Mouse (Mus musculus) forebrain, embryonic 10.5 days (tissue): ENCODE measurements around the gene Fibp. TPM values are rescaled to one million over a fixed set of nuclear protein-coding genes. Genes with fewer than 3 reads are reported as not detected.
A peak's percentile ranks its signal among the peaks of the same experiment; 100 is the strongest.

Experiments
- DNase-seq: peaks from one replicate; pipeline ENCODE4 v3.0.0-alpha.2; 2017; ENCODE audit warnings: low spot score; ENCODE audit errors: extremely low spot score
- H3K27ac ChIP-seq: fragments of 300-500 bp; sonication (generic); 2 replicates; pipeline ENCODE4 v1.5.1; 2016; ENCODE audit warnings: mild to moderate bottlenecking
- H3K27me3 ChIP-seq: fragments of 300-500 bp; sonication (generic); 2 replicates; pipeline ENCODE4 v1.6.1; 2016; ENCODE audit warnings: mild to moderate bottlenecking; ENCODE audit not compliant: poor library complexity, severe bottlenecking
- H3K36me3 ChIP-seq: fragments of 300-500 bp; sonication (generic); replicated peaks from 2 replicates; pipeline ENCODE4 v1.6.1; 2016; ENCODE audit warnings: mild to moderate bottlenecking, moderate library complexity
- H3K4me1 ChIP-seq: fragments of 300-500 bp; sonication (generic); 2 replicates; pipeline ENCODE4 v1.6.1; 2016
- H3K4me3 ChIP-seq: fragments of 300-500 bp; sonication (generic); 2 replicates; pipeline ENCODE4 v1.5.1; 2016; ENCODE audit warnings: mild to moderate bottlenecking, moderate library complexity
- H3K9me3 ChIP-seq: fragments of 300-500 bp; sonication (generic); 2 replicates; pipeline ENCODE4 v1.6.1; 2016; ENCODE audit warnings: mild to moderate bottlenecking, moderate library complexity
- WGBS: fragments of 180-500 bp; shearing (Covaris S2); methylation state at CpG from one replicate; pipeline ENCODE4 v1.1.7; 2016; 5-methylcytosine and 5-hydroxymethylcytosine counted together
- polyA plus RNA-seq: library from polyadenylated mRNA; unstranded; fragments of >200 nt; fragmentation: Nextera tagmentation; extraction: Ambion mirVana; gene quantifications from 2 replicates; pipeline ENCODE4 v1.2.1, GENCODE M21; 2016

Fibp gene
- polyA plus RNA-seq, 1 experiment from 2014 or later, result 93.1 TPM

DNA sequence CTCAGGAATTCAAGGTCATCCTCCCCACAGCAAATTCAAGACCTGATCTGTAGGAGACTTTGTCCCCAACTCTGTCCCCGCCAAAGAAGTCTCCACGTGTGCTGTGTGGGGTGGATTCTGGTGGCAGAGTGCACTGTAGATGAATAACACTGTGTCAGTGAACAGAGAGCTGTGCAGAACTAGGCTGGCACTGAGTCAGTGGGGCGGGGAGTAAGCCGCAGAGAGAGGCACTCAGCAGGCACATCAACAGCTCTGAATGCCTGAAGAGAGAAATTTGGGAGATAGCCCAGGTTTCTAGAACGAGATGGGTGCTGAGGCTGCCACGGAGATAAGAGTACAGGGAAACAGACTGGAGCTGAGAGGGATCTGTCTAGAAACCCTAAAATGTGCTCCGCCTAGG, 1.4 kb upstream of the Fibp start:
- 68% methylated on average over 7 of the region's 7 CpGs for WGBS
- peaks cover 32% of the 10 kb centered on the region for H3K36me3 ChIP-seq
- H3K4me3 ChIP-seq, result no peak overlapping the region
- DNase-seq, result no peak
- peaks cover 19% of the 10 kb centered on the region for H3K27me3 ChIP-seq
- no peak overlapping the region for H3K27ac ChIP-seq
- H3K4me1 ChIP-seq, result peaks cover 61% of the 10 kb centered on the region
- no peaks in the 10 kb centered on the region for H3K9me3 ChIP-seq

DNA sequence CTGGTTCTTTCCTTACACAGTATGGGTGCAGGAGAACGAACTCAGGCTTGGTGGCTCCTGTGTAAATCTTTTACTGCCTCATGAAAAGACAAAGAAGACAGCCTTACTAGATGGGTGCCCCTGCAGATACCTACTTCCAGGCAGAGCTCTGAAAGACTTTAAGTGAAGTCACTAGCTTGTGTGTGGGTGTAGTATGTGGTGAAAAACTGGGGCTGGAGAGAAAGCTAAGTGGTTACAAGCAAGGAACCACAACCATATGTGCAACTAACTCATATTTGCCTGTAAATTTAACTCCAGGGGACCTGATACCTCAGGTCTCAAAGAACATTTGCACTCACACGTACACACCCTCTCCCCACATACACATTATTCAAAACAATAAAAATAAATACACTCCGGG, 519 bp upstream of the Fibp start:
- 30% methylated on average over 3 of the region's 3 CpGs for WGBS
- Histone ChIP-seq H3K27ac (peak overlapping the region; percentile 90), H3K36me3 (peaks cover 32% of the 10 kb centered on the region), H3K9me3 (no peaks in the 10 kb centered on the region), H3K4me1 (peaks cover 62% of the 10 kb centered on the region), H3K27me3 (peaks cover 19% of the 10 kb centered on the region), H3K4me3 (peak overlapping the region; percentile 86)
- DNase-seq, result no peak

DNA sequence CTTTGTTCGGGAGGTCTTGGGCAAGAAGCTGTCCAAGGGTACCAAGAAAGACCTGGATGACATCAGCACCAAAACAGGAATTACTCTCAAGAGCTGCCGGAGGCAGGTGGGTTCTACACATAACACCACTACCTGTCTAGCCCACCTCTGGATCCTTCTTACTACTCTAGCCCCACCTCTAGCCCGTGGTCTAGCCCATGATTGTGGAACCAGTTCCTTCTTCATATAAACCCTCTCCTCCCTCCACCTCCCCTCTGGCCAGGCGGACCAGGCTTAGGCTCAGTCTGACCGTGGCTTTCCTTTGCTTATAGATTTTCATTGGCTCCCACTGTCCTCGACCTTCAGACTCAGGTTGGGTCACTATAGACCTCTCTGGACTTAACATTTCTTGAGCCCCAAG, 996 bp downstream of the Fibp start:
- H3K4me1 ChIP-seq, result peaks cover 47% of the 10 kb centered on the region
- no peaks in the 10 kb centered on the region for H3K9me3 ChIP-seq
- no peak overlapping the region for H3K27ac ChIP-seq
- no peak for DNase-seq
- H3K4me3 ChIP-seq, result peak overlapping the region; percentile 86
- WGBS, result 89% methylated on average over 6 of the region's 6 CpGs
- H3K27me3 ChIP-seq, result peaks cover 19% of the 10 kb centered on the region
- H3K36me3 ChIP-seq, result peaks cover 44% of the 10 kb centered on the region

DNA sequence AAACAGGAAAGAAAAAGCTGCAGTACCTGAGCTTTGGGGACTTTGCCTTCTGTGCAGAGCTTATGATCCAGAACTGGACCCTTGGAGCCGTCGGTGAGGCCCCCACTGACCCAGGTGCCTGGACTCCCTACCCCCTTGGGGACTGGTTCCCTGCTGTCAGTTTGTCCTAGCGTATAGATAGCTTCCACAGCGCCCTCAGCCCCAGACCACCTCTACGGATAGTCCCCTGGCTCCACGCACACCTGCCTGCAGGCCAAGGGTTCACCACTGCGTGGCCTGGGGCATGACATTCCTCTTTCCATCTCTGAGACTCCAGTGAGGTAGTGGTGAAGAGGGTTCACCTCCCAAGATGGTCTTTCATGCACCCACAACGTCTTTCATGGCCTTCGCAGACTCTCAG, 2.8 kb downstream of the Fibp start:
- 88% methylated on average over 9 of the region's 9 CpGs for WGBS
- Histone ChIP-seq H3K4me1 (peaks cover 29% of the 10 kb centered on the region), H3K27ac (no peak overlapping the region), H3K9me3 (no peaks in the 10 kb centered on the region), H3K4me3 (no peak overlapping the region; the same call in 1 of the 2 replicates), H3K36me3 (peaks cover 61% of the 10 kb centered on the region), H3K27me3 (peaks cover 16% of the 10 kb centered on the region)
- no peak for DNase-seq

DNA sequence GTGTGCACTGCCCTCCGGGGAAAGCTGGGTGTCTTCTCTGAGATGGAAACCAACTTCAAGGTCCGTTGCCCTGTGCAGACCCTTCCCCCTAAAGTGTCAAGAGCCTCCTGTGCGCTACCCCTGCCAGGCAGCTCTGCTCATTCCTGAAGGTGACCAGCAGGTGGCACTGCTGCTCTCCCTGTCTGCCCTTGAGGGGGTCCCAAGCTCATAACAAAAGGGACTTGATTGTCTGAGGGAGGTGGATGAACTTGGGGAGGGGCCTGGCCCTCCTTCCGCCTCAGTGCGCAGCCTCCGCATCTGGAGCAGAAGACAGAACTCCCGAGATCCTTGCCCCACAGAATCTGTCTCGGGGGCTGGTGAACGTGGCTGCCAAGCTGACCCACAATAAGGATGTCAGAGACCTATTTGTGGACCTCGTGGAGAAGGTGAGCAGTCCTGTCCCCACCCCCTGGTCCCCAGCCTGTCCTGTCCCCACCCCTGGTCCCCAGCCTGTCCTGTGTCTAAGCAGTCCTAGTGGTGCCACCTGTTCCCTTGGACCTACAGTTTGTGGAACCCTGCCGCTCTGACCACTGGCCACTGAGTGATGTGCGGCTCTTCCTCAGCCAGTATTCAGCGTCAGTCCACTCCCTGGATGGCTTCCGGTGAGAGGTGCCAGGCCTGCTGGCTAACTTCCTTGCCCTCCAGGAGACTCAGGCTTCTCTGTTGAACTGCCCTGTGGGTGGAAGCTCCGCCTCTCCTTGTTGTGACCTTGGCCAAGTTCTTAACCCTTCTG, 3.6 kb downstream of the Fibp start:
- peaks cover 61% of the 10 kb centered on the region for H3K36me3 ChIP-seq
- peak; percentile 74 for DNase-seq
- WGBS, result 63% methylated on average over 15 of the region's 15 CpGs
- H3K27me3 ChIP-seq, result peaks cover 9% of the 10 kb centered on the region
- no peaks in the 10 kb centered on the region for H3K9me3 ChIP-seq
- peak overlapping the region; percentile 78 for H3K27ac ChIP-seq
- peak overlapping the region; percentile 31 for H3K4me3 ChIP-seq
- H3K4me1 ChIP-seq, result peaks cover 26% of the 10 kb centered on the region

DNA sequence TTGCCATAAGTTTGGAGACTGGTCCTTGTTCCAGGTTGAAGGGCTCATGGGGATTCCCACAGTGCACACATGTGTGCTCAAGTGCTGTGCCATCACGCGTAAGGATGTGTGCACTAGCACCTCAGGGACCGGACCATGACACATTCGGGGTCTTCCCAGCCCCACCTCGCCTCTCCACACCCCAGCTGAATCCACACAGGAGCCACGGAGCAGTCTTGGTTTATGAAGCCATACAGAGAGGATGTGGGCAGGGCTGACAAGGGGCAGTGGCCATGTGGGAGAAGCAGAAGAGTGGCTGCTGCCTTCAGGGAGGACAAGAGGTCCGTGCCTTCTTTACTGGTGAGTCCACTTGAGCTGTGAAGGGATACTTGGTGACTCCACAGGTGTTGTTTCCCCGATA, 4.6 kb downstream of the Fibp start:
- H3K36me3 ChIP-seq, result peaks cover 61% of the 10 kb centered on the region

DNA sequence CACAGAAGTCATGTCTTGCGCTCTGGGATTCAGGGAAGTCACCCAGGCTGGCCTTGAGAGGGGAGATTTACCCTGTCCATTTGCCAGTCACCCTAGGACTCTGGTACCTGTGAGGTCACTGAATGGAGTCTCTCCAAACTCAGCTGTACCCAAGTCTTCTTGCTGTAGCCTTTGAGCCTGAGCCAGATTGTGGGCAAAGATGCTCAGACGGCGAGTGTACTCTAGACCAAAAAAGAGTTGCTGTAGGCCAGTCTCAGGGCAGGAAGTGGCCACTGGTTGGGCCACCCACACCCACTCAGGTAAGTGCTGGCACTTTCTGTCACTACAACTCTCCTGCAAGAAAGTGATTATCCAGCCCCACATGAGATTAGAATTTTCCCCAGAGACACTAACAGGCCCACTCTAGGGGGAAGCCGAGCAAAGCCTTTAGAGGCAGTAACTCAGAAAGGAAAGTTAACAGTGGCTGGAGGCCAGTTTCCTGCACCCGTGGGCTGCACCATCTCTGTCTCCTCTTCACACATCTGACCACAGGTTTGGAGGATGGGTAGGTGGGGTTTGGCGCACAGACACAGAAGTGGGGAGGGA, 6.6 kb downstream of the Fibp start:
- no peak for DNase-seq
- no peak overlapping the region for H3K4me3 ChIP-seq
- H3K9me3 ChIP-seq, result no peaks in the 10 kb centered on the region
- WGBS, result 89% methylated on average over 6 of the region's 6 CpGs
- no peak overlapping the region for H3K27ac ChIP-seq
- H3K36me3 ChIP-seq, result peaks cover 60% of the 10 kb centered on the region
- H3K27me3 ChIP-seq, result no peaks in the 10 kb centered on the region
- H3K4me1 ChIP-seq, result peaks cover 10% of the 10 kb centered on the region

More for the DNA sequence above, 4.6 kb downstream of the Fibp start:
- no peak overlapping the region for H3K27ac ChIP-seq
- H3K4me1 ChIP-seq, result peaks cover 23% of the 10 kb centered on the region
- WGBS, result 96% methylated on average over 8 of the region's 8 CpGs
- DNase-seq, result no peak
- no peak overlapping the region; the same call in 1 of the 2 replicates for H3K4me3 ChIP-seq
- no peaks in the 10 kb centered on the region for H3K9me3 ChIP-seq
- H3K27me3 ChIP-seq, result no peaks in the 10 kb centered on the region

DNA sequence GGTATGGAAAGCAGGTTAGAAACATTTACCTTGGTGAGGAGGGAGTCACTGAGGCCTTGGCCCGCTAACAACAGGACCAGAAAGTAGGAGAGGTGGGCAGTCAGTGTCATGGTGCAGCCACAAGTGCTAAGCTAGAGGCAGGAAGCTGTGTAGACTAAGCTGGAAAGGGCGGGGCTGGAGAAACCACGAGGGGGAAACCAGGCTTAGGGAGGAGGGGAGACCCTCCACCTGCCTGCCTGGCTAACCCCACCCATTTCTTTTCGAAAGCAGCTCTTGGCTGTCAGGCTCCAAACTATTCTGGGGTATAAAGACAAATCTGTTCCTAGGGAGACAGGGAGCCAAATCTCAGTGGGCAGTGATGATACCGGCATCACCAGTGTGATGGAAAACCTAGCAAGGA, 8.0 kb downstream of the Fibp start, which contains the start of gene Ctsw:
Ctsw (minus strand) TSS at position 134 of the 400 bp plus-strand sequence.
- no peak for DNase-seq
- peaks cover 46% of the 10 kb centered on the region for H3K36me3 ChIP-seq
- WGBS, result 68% methylated on average over 5 of the region's 5 CpGs
- peaks cover 11% of the 10 kb centered on the region for H3K4me1 ChIP-seq
- H3K27me3 ChIP-seq, result peaks cover 4% of the 10 kb centered on the region; the same call in 1 of the 2 replicates
- no peak within 1 kb of the TSS for H3K4me3 ChIP-seq
- no peaks in the 10 kb centered on the region for H3K9me3 ChIP-seq
- no peak within 1 kb of the TSS for H3K27ac ChIP-seq

DNA sequence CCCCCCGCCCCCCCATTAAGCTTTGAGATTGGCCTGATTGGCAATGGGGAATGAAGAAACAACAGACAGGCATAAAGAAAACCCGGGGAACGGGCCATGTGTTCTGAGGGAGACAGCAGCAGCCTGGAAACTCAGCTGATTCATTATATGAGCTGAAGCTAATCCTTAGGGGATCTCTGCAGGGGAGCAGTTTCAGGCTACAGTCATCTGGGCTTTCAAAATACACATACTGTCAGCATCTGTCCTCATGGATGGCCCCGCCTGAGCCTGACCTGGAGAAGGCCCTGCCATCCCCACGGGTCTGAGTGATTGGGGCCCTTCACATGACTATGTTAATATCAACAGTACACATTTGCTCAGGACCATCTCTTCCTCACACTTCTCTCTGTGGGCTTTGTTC, 11.4 kb downstream of the Fibp start:
- Histone ChIP-seq H3K4me3 (no peak overlapping the region), H3K27me3 (peaks cover 17% of the 10 kb centered on the region), H3K27ac (no peak overlapping the region), H3K36me3 (peaks cover 15% of the 10 kb centered on the region), H3K4me1 (peaks cover 28% of the 10 kb centered on the region), H3K9me3 (no peaks in the 10 kb centered on the region)
- 60% methylated on average over 5 of the region's 5 CpGs for WGBS
- DNase-seq, result no peak

DNA sequence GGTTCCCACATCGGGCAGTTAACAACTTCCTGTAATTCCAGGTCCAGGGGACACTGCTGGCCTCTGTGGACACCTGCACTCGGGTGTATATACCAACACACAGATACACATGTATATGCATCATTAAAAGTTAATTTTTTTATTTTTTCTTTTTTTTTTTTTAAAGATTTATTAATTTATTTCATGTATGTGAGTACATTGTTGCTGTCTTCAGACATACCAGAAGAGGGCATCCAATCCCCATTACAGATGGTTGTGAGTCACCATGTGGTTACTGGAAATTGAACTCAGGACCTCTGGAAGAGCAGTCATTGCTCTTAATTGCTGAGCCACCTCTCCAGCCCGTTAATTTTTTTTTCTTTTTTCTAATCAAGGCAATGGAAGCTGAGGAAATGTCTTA, 12.4 kb downstream of the Fibp start:
- Histone ChIP-seq H3K27ac (no peak overlapping the region), H3K36me3 (peaks cover 11% of the 10 kb centered on the region)
- WGBS, result 77% methylated on average over 3 of the region's 3 CpGs

DNA sequence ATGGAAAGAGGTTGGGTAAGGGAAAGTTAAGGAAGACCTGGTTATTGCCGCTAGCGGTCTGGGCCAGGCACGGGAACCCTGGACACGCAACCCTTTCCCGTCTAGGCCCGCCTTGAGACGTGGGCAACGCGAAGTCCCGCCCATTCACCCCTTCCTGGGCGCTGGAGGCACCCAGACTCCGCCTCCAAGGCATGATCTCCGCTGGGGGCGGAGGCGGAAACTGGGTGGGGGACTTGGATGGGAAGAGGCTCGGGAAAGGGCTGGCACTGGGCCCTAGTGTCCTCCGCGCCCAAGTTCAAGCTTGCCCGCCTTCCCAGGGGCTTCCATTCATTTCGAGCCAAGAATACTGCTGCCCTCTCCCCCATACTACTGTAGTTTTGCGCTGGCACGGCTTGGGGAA, 13.3 kb downstream of the Fibp start, which contains the start of gene Efemp2:
Efemp2 (plus strand) TSS at position 235 of the 400 bp plus-strand sequence.
- Histone ChIP-seq H3K4me1 (peaks cover 28% of the 10 kb centered on the region), H3K4me3 (peak within 1 kb of the TSS; percentile 72), H3K27ac (peak within 1 kb of the TSS; percentile 90), H3K27me3 (peaks cover 17% of the 10 kb centered on the region), H3K9me3 (no peaks in the 10 kb centered on the region), H3K36me3 (peaks cover 18% of the 10 kb centered on the region)
- DNase-seq, result peak; percentile 67
- 2% methylated on average over 22 of the region's 22 CpGs for WGBS

More for the DNA sequence above, 12.4 kb downstream of the Fibp start:
- no peak overlapping the region; the same call in 1 of the 2 replicates for H3K4me3 ChIP-seq
- no peak for DNase-seq
- H3K4me1 ChIP-seq, result peaks cover 28% of the 10 kb centered on the region
- no peaks in the 10 kb centered on the region for H3K9me3 ChIP-seq
- H3K27me3 ChIP-seq, result peaks cover 17% of the 10 kb centered on the region

DNA sequence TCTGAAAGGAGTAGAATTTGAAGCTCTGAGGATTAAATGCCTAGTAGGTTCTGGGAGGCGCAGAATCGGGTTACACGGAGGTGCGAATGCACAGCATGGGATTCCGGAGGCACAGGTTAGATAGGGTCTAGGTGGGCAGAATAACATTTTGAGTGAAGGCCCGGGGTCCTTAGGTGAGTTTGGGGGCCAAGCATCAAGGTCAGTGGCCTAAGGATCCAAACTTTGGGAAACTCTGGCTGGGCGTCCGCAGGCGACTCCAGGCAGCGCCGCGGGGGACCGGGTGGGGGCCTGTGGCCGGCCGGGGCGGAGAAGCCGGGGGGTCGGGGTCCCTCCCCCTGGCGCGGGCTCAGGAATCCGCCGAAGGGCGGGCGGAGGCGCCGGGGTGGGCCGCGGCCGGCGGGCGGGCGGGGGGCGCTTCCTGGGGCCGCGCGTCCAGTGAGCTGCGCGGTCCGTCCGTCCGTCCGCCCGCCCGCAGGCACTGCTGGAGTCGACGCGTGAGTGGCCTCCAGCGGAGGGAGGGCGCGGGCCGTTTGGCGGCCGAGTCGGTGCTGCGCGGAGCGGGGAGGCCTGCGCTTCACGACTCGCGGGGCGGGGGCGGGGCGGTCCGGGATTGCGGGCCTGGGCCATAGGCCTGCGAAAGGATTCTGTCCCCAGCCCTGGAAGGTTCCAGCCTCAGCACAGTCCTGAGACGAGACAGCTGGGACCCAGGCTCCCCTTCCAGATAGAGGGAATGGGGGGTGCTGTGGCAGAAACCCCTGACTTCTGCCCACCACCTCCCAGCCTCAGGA, 14.1 kb downstream of the Fibp start:
- H3K9me3 ChIP-seq, result no peaks in the 10 kb centered on the region
- 1% methylated on average over 51 of the region's 68 CpGs for WGBS
- peaks cover 17% of the 10 kb centered on the region for H3K27me3 ChIP-seq
- peaks cover 25% of the 10 kb centered on the region for H3K36me3 ChIP-seq
- peak overlapping the region; percentile 72 for H3K4me3 ChIP-seq
- H3K27ac ChIP-seq, result peak overlapping the region; percentile 90
- peaks cover 28% of the 10 kb centered on the region for H3K4me1 ChIP-seq
- peak; percentile 49 for DNase-seq
